Mouse (Mus musculus) hindbrain, embryonic 15.5 days (tissue): Measurements from ENCODE around the gene Grm7. TPM values are rescaled to one million over a fixed set of nuclear protein-coding genes. Genes with fewer than 3 reads are reported as not detected.

Experiments used
- ATAC-seq: fragments of 200-750 bp; cut with Nextera tagmentation; 2 replicates; pipeline ENCODE4 v1.8.0; 2017; ENCODE audit warnings: low read depth, moderate number of reproducible peaks, moderate TSS enrichment; ENCODE audit not compliant: low FRiP score
- H3K27ac ChIP-seq: fragments of 300-500 bp; sonication (generic); replicated peaks from 2 replicates; pipeline ENCODE4 v1.5.1; 2015; ENCODE audit warnings: mild to moderate bottlenecking, inconsistent platforms
- H3K27me3 ChIP-seq: fragments of 300-500 bp; sonication (generic); 2 replicates; pipeline ENCODE4 v1.6.1; 2015; ENCODE audit warnings: control low read depth, inconsistent platforms
- H3K36me3 ChIP-seq: fragments of 300-500 bp; sonication (generic); 2 replicates; pipeline ENCODE4 v1.6.1; 2015; ENCODE audit warnings: control low read depth, inconsistent platforms
- H3K4me1 ChIP-seq: fragments of 300-500 bp; sonication (generic); replicated peaks from 2 replicates; pipeline ENCODE4 v1.6.1; 2015; ENCODE audit warnings: control low read depth, inconsistent platforms
- H3K4me2 ChIP-seq: fragments of 300-500 bp; sonication (generic); 2 replicates; pipeline ENCODE4 v1.6.1; 2015; ENCODE audit warnings: moderate library complexity, mild to moderate bottlenecking, inconsistent platforms
- H3K4me3 ChIP-seq: fragments of 300-500 bp; sonication (generic); 2 replicates; pipeline ENCODE4 v1.5.1; 2015; ENCODE audit warnings: mild to moderate bottlenecking, inconsistent platforms
- H3K9ac ChIP-seq: fragments of 300-500 bp; sonication (generic); 2 replicates; pipeline ENCODE4 v1.6.1; 2015; ENCODE audit warnings: inconsistent platforms
- H3K9me3 ChIP-seq: fragments of 300-500 bp; sonication (generic); 2 replicates; pipeline ENCODE4 v1.6.1; 2016; ENCODE audit warnings: control low read depth, inconsistent platforms
- WGBS: fragments of 180-500 bp; shearing (Covaris S2); methylation state at CpG from one replicate; pipeline ENCODE4 v1.1.7; 2015; 5-methylcytosine and 5-hydroxymethylcytosine counted together
- polyA plus RNA-seq: library from polyadenylated mRNA; unstranded; fragments of >200 nt; fragmentation: Nextera tagmentation; extraction: Ambion mirVana; gene quantifications from 2 replicates; pipeline ENCODE4 v1.2.1, GENCODE M21; 2015

Grm7 gene
- polyA plus RNA-seq, 1 experiment from 2014 or later, result 40.2 TPM

DNA sequence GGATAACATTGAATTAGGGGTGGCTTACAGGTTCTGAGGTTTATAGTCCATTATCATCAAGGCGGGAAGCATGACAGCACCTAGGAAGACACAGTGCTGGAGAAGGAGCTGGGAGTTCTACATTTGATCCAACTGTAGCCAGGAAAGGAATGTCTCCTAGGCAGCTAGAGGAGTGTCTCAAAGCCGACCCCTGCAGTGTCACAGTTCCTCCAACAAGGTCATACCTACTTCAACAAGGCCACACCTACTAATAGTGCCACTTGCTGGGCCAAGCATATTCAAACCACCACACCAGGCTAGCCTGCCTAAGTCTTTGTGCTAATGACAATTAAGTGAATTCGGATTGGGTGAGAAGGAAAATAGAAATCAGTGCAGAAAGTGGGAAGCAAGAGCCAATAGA is 965.0 kb downstream of the Grm7 start:
- 92% methylated on average over 3 of the region's 3 CpGs for WGBS
- Histone ChIP-seq H3K4me1 (no peaks in the 10 kb centered on the region), H3K4me3 (no peak overlapping the region), H3K9me3 (no peaks in the 10 kb centered on the region), H3K4me2 (no peak overlapping the region), H3K36me3 (no peaks in the 10 kb centered on the region), H3K9ac (no peak overlapping the region), H3K27ac (no peak overlapping the region), H3K27me3 (no peaks in the 10 kb centered on the region)
- no peak for ATAC-seq

DNA sequence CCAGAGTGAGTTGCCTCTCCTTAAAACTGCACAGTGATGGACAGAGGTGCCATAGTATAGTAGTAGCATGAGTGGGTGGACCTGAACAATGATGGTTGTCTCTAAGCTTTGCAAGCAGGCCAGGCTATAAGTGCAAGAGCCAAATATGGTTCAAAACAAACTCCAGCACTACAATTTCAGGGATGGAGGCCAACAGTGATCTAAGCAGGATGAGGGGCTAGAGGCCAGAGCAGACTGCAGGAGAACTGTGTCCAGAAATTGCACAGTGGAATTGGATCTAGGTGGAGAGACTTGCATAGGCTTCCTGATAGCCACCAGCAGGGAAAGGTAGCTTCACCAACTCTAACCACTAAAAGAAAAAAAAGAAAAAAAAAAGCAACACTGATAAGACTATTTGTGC is 968.5 kb downstream of the Grm7 start:
- ATAC-seq, result no peak
- H3K4me1 ChIP-seq, result no peaks in the 10 kb centered on the region
- H3K4me3 ChIP-seq, result no peak overlapping the region
- no peak overlapping the region for H3K27ac ChIP-seq
- no peaks in the 10 kb centered on the region for H3K9me3 ChIP-seq
- no peak overlapping the region for H3K4me2 ChIP-seq
- H3K9ac ChIP-seq, result no peak overlapping the region
- no peaks in the 10 kb centered on the region for H3K36me3 ChIP-seq
- no peaks in the 10 kb centered on the region for H3K27me3 ChIP-seq
